Mouse (Mus musculus): ENCODE data around the gene Slc4a4. TPM values are rescaled to one million over a fixed set of nuclear protein-coding genes. Genes with fewer than 3 reads are reported as not detected.
"Not testable (repeated sequence)": the region's sequence is repeated elsewhere in the genome, so short reads cannot be mapped to it uniquely, and the experiment has no call there.

The Slc4a4 gene
- total RNA-seq, 2 experiments from 2014 or later: 139 to 170 TPM

GRCm38 (mm10) chr5:89061097-89061496 is 174.5 kb downstream of the Slc4a4 start:
- DNase-seq (ENCODE audit: extremely low spot score in 1 of 2, low spot score in 1 of 2): no peak

- DNase-seq (ENCODE audit: extremely low spot score in 1 of 2, low spot score in 1 of 2): no peak
These were observed 175.7 kb downstream of the Slc4a4 start for GRCm38 (mm10) chr5:89062286-89062685.

- DNase-seq (ENCODE audit: extremely low spot score in 1 of 2, low spot score in 1 of 2): no peak
These were observed 180.5 kb downstream of the Slc4a4 start for GRCm38 (mm10) chr5:89067111-89067510.

- DNase-seq (ENCODE audit: extremely low spot score in 1 of 2, low spot score in 1 of 2): no peak
These were observed 181.5 kb downstream of the Slc4a4 start for GRCm38 (mm10) chr5:89068072-89068471.

- no peak for DNase-seq (ENCODE audit: extremely low spot score in 1 of 2, low spot score in 1 of 2)
These were observed 183.4 kb downstream of the Slc4a4 start for GRCm38 (mm10) chr5:89070051-89070450.

GRCm38 (mm10) chr5:89071957-89072356 is 185.3 kb downstream of the Slc4a4 start:
- DNase-seq (ENCODE audit: extremely low spot score in 1 of 2, low spot score in 1 of 2): no peak

- no peak for DNase-seq (ENCODE audit: extremely low spot score in 1 of 2, low spot score in 1 of 2)
These were observed 191.1 kb downstream of the Slc4a4 start for GRCm38 (mm10) chr5:89077711-89078110.

GRCm38 (mm10) chr5:89083476-89083875 is 196.9 kb downstream of the Slc4a4 start:
- DNase-seq (ENCODE audit: extremely low spot score in 1 of 2, low spot score in 1 of 2): no peak

- no peak for DNase-seq (ENCODE audit: extremely low spot score in 1 of 2, low spot score in 1 of 2)
These were observed 201.3 kb downstream of the Slc4a4 start for GRCm38 (mm10) chr5:89087916-89088315.

GRCm38 (mm10) chr5:89088462-89088861 is 201.8 kb downstream of the Slc4a4 start:
- no peak for DNase-seq (ENCODE audit: extremely low spot score in 1 of 2, low spot score in 1 of 2)

GRCm38 (mm10) chr5:89090131-89090530 is 203.5 kb downstream of the Slc4a4 start:
- DNase-seq (ENCODE audit: extremely low spot score in 1 of 2, low spot score in 1 of 2): peak in 1 of 2 experiments; percentile 4

- no peak for DNase-seq (ENCODE audit: extremely low spot score in 1 of 2, low spot score in 1 of 2)
These were observed 209.8 kb downstream of the Slc4a4 start for GRCm38 (mm10) chr5:89096371-89096770.

- peak in 1 of 2 experiments; percentile 1 for DNase-seq (ENCODE audit: extremely low spot score in 1 of 2, low spot score in 1 of 2)
These were observed 210.7 kb downstream of the Slc4a4 start for GRCm38 (mm10) chr5:89097291-89097690.

GRCm38 (mm10) chr5:89098121-89098520 is 211.5 kb downstream of the Slc4a4 start:
- no peak for DNase-seq (ENCODE audit: extremely low spot score in 1 of 2, low spot score in 1 of 2)

GRCm38 (mm10) chr5:89099886-89100285 is 213.3 kb downstream of the Slc4a4 start:
- no peak for DNase-seq (ENCODE audit: extremely low spot score in 1 of 2, low spot score in 1 of 2)

GRCm38 (mm10) chr5:89102560-89102959 is 215.9 kb downstream of the Slc4a4 start:
- DNase-seq (ENCODE audit: extremely low spot score in 1 of 2, low spot score in 1 of 2): no peak

GRCm38 (mm10) chr5:89105346-89105745 is 218.7 kb downstream of the Slc4a4 start:
- DNase-seq (ENCODE audit: extremely low spot score in 1 of 2, low spot score in 1 of 2): no peak

GRCm38 (mm10) chr5:89106217-89106616 is 219.6 kb downstream of the Slc4a4 start:
- no peak for DNase-seq (ENCODE audit: extremely low spot score in 1 of 2, low spot score in 1 of 2)

- no peak for DNase-seq (ENCODE audit: extremely low spot score in 1 of 2, low spot score in 1 of 2)
These were observed 222.2 kb downstream of the Slc4a4 start for GRCm38 (mm10) chr5:89108809-89109208.

- DNase-seq (ENCODE audit: extremely low spot score in 1 of 2, low spot score in 1 of 2): no peak
These were observed 223.2 kb downstream of the Slc4a4 start for GRCm38 (mm10) chr5:89109832-89110231.

GRCm38 (mm10) chr5:89111987-89112386 is 225.4 kb downstream of the Slc4a4 start:
- DNase-seq (ENCODE audit: extremely low spot score in 1 of 2, low spot score in 1 of 2): not testable (repeated sequence)

- DNase-seq (ENCODE audit: extremely low spot score in 1 of 2, low spot score in 1 of 2): no peak
These were observed 234.3 kb downstream of the Slc4a4 start for GRCm38 (mm10) chr5:89120881-89121280.

- no peak for DNase-seq (ENCODE audit: extremely low spot score in 1 of 2, low spot score in 1 of 2)
These were observed 236.8 kb downstream of the Slc4a4 start for GRCm38 (mm10) chr5:89123270-89123903.
